Mouse (Mus musculus) left cerebral cortex, adult 2 months (tissue): ENCODE measurements around the gene Kcne4. TPM values are rescaled to one million over a fixed set of nuclear protein-coding genes. Genes with fewer than 3 reads are reported as not detected.

ENCODE experiments used
- DNase-seq, 2 experiments: peaks; one replicate each; pipeline ENCODE4 v3.0.0; 2021 to 2022; ENCODE audit warnings: low spot score in 2 of 2, mixed read lengths in 1 of 2; ENCODE audit errors: extremely low spot score in 1 of 2
- H3K27ac ChIP-seq: fragments of 200-600 bp; 2 replicates; pipeline ENCODE4 v1.8.1; 2022
- H3K4me3 ChIP-seq: fragments of 200-600 bp; 2 replicates; pipeline ENCODE4 v1.8.1; 2022
- CTCF ChIP-seq: fragments of 200-600 bp; IDR thresholded peaks from 2 replicates; pipeline ENCODE4 v1.8.1; 2022; ENCODE audit warnings: antibody characterized with exemption, mild to moderate bottlenecking, moderate library complexity
- intact Hi-C: fragments of 180-260 bp; cut with DNase I; formaldehyde crosslinking; loops from one replicate; pipeline ENCODE4 v1.15.1; 2025
- total RNA-seq, 2 experiments: library from RNA; stranded (reverse); gene quantifications; 2 replicates each; pipeline ENCODE4 v1.2.3; 2021

Gene Kcne4
- total RNA-seq, 2 experiments from 2014 or later, result 0.84 to 1.4 TPM

DNA sequence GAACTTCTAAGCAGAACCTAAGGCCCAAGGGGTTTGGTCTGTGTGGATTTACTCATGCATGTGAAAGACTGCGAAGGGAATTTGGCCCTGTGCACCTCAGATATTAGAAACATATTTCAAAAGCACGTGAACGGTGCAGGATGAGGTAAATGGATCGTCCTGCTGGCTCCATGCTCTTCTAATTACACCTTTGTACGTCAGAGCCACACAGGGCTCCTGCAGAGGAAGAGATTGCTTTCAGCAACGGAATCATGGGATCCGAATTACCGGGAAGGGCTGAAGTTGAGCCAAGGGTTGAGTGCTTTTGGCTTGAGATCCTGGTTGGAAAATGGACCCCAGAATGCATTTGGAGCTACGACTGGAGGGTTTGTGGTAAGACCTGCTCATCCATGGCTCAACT is 4.6 kb downstream of the Kcne4 start:
- intact Hi-C loops, result no loop called here
- no peak overlapping the region for H3K27ac ChIP-seq
- no peak for TF ChIP-seq CTCF
- no peak for DNase-seq
- no peak overlapping the region for H3K4me3 ChIP-seq

DNA sequence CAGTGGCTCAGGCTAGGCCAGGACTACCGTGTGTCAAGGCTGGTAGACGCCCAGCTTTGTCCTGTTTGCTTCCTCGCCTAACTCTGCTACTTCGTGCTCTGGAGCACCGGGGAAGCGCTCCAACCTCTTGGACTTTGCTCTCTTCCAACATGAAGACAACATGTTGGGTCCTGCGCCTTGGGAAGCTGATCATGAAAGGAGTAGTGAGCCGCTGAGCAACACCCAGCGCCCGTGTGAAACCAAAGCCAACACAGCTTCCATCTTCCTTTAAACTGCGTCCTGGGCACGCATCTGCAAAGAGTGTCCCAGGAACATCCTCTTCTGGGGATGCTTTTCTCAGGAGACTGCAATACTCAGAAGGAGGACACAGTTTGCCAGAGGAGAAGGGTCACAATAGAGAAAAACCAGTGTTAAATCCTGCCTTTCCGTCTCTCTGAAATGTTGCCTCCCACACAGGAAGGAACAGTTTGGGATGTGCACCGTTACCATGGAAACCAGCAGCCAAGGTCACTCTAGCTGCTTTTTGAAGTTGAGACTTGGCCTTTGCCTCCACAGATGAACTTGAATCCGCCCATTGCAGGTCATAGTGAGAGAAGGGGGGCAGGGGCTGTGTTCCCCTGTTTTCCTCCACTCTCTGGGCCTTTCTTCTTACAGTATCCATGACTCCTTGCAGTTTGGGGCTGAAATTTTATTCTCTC is 5.3 kb downstream of the Kcne4 start:
- TF ChIP-seq CTCF, result no peak
- intact Hi-C loops, result no loop called here
- Histone ChIP-seq H3K27ac (no peak overlapping the region), H3K4me3 (no peak overlapping the region)
- DNase-seq, result no peak

DNA sequence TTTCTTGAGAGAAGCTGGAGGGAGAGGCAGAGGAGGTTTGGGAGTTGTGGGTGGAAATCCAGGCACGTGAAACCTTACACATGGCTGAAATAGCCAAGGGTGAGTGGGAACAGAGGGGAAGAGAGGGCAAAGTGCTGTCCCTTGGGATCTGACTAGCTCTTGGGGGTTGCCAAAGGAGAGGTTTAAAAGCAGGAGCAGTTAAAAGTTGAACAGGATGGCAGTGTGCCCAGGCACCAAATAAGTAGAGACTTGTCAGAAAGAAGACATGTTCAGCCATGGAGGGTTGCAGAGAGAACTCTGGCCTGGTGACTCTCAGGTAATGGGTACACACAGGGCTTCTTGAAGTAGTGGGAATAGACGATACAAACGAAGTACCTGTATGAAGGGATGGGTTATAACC is 8.7 kb downstream of the Kcne4 start:
- no peak overlapping the region for H3K27ac ChIP-seq
- TF ChIP-seq CTCF, result no peak
- intact Hi-C loops, result no loop called here
- no peak overlapping the region for H3K4me3 ChIP-seq
- DNase-seq, result no peak

DNA sequence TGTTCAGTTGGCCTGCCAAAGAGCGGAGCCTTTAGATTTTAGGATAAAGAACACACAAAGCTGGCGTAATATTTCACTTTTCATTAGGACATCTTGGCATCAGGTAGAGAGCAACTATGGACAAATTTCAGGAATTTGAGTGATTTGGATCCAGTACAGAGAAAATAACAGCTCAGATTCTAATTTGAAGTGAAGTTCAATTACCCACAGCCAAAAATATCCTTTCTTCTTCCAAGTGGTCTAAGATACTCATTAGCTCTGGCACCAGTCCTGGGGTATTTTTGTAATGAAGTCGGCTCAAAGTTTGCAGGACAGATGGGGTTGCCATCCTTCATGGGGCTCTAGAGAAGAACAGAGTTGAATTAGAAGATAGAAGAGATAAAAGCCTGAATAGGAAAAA is 21.9 kb downstream of the Kcne4 start:
- no peak overlapping the region for H3K4me3 ChIP-seq
- intact Hi-C loops, result no loop called here
- no peak for DNase-seq
- no peak overlapping the region for H3K27ac ChIP-seq
- TF ChIP-seq CTCF, result no peak

DNA sequence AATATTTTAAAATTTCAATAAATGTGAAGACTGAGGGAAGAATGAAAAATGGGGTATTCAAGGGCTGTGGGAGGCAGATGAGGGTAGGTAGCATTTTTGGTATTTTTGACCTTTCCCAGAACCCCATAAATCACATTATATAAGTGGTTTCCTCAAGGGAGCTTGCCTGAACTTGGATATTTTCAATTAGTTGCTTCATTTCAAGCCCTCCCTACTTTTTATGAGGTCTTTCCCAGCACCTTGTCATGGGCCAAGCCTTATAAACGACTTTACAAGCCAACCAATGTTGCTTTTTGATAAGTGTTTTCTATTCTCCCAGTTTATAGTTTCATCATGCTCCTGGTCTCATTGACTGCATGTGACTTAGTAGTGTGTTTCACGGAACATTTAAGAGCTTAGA is 24.2 kb downstream of the Kcne4 start:
- DNase-seq, result no peak
- no peak for TF ChIP-seq CTCF
- intact Hi-C loops, result no loop called here
- H3K27ac ChIP-seq, result no peak overlapping the region
- H3K4me3 ChIP-seq, result no peak overlapping the region

DNA sequence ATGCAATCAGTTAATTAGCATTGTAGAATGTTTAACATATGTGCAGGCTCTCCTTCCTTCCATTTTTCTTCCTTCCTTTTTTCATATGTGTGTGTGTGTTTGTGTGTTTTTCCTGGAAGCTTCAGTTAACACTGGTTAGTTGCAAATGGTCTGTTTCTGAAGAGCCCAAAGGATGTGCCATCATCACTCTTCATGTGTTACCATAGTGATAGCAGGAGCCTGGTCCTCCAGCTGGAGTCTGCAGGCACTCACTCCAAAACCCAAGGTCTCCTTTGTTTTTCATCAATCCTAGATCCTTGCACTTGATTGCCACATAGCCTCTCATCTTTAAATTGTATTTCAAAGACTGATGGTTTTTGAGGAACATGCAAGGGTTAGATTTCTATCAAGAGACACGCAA is 29.1 kb downstream of the Kcne4 start:
- intact Hi-C loops, result loop anchor here (2.0 kb wide), 1 partner anchor 121 kb away; no protein-coding TSS in a partner anchor
- Histone ChIP-seq H3K27ac (no peak overlapping the region), H3K4me3 (no peak overlapping the region)
- no peak for DNase-seq
- TF ChIP-seq CTCF, result no peak

DNA sequence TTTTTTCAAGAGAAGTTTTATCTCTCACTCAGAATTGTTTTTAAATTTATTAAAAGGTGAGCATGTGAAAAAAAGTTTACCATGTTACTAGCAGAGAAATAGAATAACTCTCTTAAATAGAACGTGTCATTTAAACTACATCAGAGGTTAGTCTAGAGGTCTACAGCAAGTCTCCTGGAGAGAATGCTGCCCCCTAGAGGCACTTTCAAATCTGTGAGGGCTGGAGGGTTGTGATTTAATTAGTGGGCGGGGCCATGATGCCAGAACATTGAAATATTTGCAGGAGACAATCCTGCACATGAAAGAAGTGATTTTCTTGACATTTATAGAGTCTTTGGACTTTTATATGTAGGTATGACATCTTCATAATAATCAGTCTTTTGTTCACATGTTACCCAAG is 29.9 kb downstream of the Kcne4 start:
- intact Hi-C loops, result loop anchor here (2.0 kb wide), 1 partner anchor 122 kb away; no protein-coding TSS in a partner anchor

DNA sequence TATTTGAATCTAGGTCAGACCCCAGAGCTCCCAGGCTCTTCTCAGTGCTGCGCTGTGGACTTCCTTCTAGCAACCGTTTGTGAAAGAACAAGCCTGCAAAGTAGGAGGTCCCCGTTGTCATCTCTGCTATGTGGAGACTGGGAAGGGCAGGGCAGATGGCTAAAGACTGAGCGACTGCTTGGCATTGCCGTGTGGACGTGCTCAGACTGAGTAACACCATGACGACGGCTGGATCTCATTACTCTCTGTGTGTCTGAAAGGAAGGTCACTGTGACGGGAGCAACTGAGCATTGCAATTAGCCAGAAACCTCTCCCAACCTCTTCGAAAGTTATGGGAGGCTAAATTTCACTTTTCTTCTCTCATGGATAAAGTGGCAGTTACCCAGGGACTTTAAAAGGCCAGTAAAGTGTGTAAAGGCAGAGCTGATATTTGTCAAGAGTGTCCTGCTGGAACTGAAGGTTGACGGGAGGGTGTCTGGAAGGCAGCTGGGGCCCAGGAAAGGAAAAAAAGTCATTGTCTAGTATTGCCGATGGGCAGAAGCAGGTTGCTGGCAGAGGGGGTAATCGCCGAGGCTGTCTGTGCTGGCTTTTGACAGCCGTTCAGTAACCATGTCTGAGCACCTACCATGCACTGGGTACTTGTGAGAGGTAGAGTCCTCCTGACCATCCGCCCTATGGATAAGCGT is 36.0 kb downstream of the Kcne4 start:
- DNase-seq, result no peak
- no peak for TF ChIP-seq CTCF
- Histone ChIP-seq H3K27ac (no peak overlapping the region), H3K4me3 (no peak overlapping the region)
- intact Hi-C loops, result no loop called here

More for the DNA sequence above, 29.9 kb downstream of the Kcne4 start:
- no peak overlapping the region for H3K27ac ChIP-seq
- no peak for DNase-seq
- TF ChIP-seq CTCF, result peak; percentile 60
- H3K4me3 ChIP-seq, result no peak overlapping the region

DNA sequence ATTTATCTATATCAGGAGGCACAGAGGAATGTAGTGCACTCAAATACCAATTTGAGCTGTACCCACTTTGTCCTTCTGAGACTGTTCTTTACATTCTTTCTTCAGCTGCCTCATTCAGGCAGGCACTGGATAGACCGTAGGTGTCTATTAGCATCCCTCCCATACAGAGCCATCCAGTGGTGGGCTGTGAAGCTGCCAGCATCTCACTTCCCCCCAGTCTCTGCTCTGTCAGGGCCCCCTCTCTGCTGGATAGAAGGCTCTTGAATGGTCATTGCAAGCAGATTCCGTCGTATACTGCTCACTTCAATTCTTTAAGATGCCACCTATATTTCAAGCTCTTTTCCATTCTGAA is 36.5 kb downstream of the Kcne4 start:
- Histone ChIP-seq H3K27ac (no peak overlapping the region), H3K4me3 (no peak overlapping the region)
- TF ChIP-seq CTCF, result no peak
- no peak for DNase-seq
- intact Hi-C loops, result no loop called here

DNA sequence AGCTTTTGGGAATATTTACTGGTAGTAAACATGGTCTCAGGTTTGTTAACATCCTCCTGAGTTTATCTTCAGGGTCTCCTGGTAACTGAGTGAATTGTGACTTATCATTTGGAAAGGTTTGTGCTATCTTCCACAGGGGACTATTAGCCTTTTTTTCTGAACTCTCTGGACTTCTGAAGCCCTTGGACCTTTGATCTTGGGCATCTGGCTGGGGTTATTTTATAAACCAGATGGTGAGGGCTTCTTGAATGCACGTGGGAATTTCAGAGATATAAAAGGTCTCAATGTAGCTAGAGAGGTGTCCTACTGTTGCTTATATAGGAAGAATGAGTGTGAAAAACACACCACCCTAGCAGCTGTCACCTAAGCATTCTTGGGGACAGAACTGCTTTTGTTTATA is 37.7 kb downstream of the Kcne4 start:
- Histone ChIP-seq H3K27ac (no peak overlapping the region), H3K4me3 (no peak overlapping the region)
- no peak for DNase-seq
- no peak for TF ChIP-seq CTCF
- intact Hi-C loops, result no loop called here

DNA sequence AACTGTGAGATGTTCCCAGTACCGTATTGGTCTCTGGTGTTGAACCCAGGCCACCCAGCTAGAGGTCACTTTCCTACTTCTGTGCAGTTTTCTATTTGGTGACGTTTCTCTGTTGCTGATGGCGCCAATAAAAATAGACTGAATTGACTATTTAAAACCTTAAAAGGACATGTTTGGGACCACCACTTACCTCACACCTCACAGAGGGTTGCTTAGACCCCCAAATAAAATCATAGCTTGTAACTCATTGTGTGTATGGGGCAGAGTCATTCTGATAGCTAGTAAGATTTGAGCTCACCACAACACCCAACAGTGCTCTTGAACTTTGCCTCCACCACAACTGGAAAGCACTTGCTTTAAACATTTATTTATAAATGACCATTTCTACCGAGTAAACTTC is 43.0 kb downstream of the Kcne4 start:
- DNase-seq, result no peak
- intact Hi-C loops, result no loop called here
- TF ChIP-seq CTCF, result no peak
- Histone ChIP-seq H3K27ac (no peak overlapping the region), H3K4me3 (no peak overlapping the region)

DNA sequence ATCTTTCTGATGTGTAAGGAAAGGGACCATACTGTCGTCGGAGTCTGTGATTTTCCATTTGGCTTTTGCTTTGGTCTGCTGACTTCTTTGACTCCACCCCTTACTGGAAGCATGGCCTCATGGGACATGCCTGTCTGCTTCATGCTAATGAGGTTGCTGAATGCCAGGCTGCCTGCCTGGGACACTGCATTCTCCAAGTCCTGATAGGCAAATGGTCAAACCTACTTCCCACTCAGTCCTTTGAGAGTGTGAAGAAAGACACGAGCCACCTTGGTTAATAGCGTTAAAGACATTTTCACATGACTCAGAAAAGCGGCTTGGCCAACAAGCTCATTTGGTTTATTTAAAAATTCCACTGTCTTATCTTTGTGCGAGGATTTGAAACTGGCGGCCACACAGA is 43.5 kb downstream of the Kcne4 start:
- no peak for TF ChIP-seq CTCF
- DNase-seq, result no peak
- intact Hi-C loops, result loop anchor here (5.0 to 10.0 kb wide), 2 partner anchors 577 to 725 kb away; no protein-coding TSS in a partner anchor
- no peak overlapping the region for H3K27ac ChIP-seq
- H3K4me3 ChIP-seq, result no peak overlapping the region

DNA sequence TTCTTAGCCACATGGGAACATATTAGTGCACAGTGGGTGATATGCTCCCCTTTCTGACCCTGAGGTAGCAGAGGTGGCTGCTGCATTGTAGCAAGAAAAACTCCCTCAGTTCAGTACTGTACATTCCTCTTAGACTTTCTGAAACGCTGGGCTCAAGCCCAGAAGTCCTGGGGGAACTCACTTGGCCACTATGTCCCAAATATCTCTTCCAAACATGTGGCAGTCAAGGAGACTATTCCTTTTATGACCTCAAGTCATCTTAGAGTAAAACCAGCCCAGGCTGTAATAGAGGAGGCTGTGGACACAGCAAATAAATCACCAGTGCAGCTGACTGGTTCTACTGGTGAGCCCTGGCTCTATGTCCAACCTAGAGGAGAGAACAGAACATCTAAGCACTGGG is 45.7 kb downstream of the Kcne4 start:
- no peak overlapping the region for H3K4me3 ChIP-seq
- no peak overlapping the region for H3K27ac ChIP-seq
- TF ChIP-seq CTCF, result no peak
- no peak for DNase-seq
- intact Hi-C loops, result loop anchor here (5.0 to 10.0 kb wide), 2 partner anchors 575 to 723 kb away; no protein-coding TSS in a partner anchor
